Mouse (Mus musculus) limb, embryonic 13.5 days (tissue): ENCODE measurements around the gene Brs3. TPM values are rescaled to one million over a fixed set of nuclear protein-coding genes. Genes with fewer than 3 reads are reported as not detected.

Source experiments
- ATAC-seq: fragments of 200-750 bp; cut with Nextera tagmentation; 2 replicates; pipeline ENCODE4 v1.8.0; 2017; ENCODE audit warnings: low read depth, moderate number of reproducible peaks, moderate TSS enrichment; ENCODE audit not compliant: low FRiP score
- H3K27ac ChIP-seq: fragments of 300-500 bp; sonication (generic); 2 replicates; pipeline ENCODE4 v1.5.1; 2015; ENCODE audit warnings: inconsistent platforms, mild to moderate bottlenecking, moderate library complexity
- H3K27me3 ChIP-seq: fragments of 300-500 bp; sonication (generic); 2 replicates; pipeline ENCODE4 v1.6.1; 2015; ENCODE audit warnings: mild to moderate bottlenecking, inconsistent platforms
- H3K36me3 ChIP-seq: fragments of 300-500 bp; sonication (generic); 2 replicates; pipeline ENCODE4 v1.6.1; 2015; ENCODE audit warnings: inconsistent platforms, mild to moderate bottlenecking, moderate library complexity
- H3K4me1 ChIP-seq: fragments of 300-500 bp; sonication (generic); 2 replicates; pipeline ENCODE4 v1.6.1; 2015; ENCODE audit warnings: inconsistent platforms
- H3K4me2 ChIP-seq: fragments of 300-500 bp; sonication (generic); replicated peaks from 2 replicates; pipeline ENCODE4 v1.6.1; 2015; ENCODE audit warnings: inconsistent platforms, mild to moderate bottlenecking, moderate library complexity
- H3K4me3 ChIP-seq: fragments of 300-500 bp; sonication (generic); 2 replicates; pipeline ENCODE4 v1.5.1; 2015; ENCODE audit warnings: moderate library complexity, mild to moderate bottlenecking, inconsistent platforms
- H3K9ac ChIP-seq: fragments of 300-500 bp; sonication (generic); 2 replicates; pipeline ENCODE4 v1.6.1; 2015; ENCODE audit warnings: mild to moderate bottlenecking, inconsistent platforms
- H3K9me3 ChIP-seq: fragments of 300-500 bp; sonication (generic); 2 replicates; pipeline ENCODE4 v1.6.1; 2016; ENCODE audit warnings: inconsistent platforms
- WGBS: fragments of 180-500 bp; shearing (Covaris S2); methylation state at CpG from one replicate; pipeline ENCODE4 v1.1.7; 2015; 5-methylcytosine and 5-hydroxymethylcytosine counted together
- polyA plus RNA-seq: library from polyadenylated mRNA; unstranded; fragments of >200 nt; fragmentation: Nextera tagmentation; extraction: Ambion mirVana; gene quantifications from 2 replicates; pipeline ENCODE4 v1.2.1, GENCODE M21; 2015

Brs3 gene
- polyA plus RNA-seq: not detected in 2 replicates

DNA sequence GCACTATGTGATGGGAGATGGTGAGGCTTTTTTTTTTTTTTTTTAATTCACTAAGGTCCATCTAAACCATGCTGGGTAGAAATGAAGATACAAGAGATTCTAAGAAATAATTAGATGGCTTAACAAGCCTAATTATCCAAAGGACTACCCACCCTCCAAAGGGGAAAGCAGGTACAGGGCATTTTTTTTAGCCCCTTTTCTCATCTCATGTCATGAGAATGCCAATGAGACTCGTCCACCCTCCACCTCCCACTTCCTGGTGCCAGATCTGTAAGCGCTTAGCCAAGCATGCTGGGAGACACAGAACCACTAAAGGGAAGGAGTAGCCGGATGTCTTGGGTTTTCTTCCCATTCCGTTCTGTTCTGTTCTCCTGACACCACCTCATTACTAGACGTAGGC is at the start of gene Brs3:
Gene Brs3, plus strand, starts transcription at position 301 of the 400 bp plus-strand sequence.
- H3K4me2 ChIP-seq: no peak within 1 kb of the TSS
- no peak within 1 kb of the TSS for H3K9ac ChIP-seq
- no peak within 1 kb of the TSS for H3K4me3 ChIP-seq
- ATAC-seq: no peak
- H3K9me3 ChIP-seq: no peaks in the 10 kb centered on the region
- H3K27me3 ChIP-seq: no peaks in the 10 kb centered on the region
- no peaks in the 10 kb centered on the region for H3K4me1 ChIP-seq
- no peak within 1 kb of the TSS for H3K27ac ChIP-seq
- 87% methylated on average over 5 of the region's 5 CpGs for WGBS
- no peaks in the 10 kb centered on the region for H3K36me3 ChIP-seq

GRCm38 (mm10) chrX:57012891-57013290 is 30.0 kb upstream of the Brs3 start:
- no peaks in the 10 kb centered on the region for H3K9me3 ChIP-seq
- H3K9ac ChIP-seq: no peak overlapping the region
- H3K4me3 ChIP-seq: no peak overlapping the region
- H3K27me3 ChIP-seq: no peaks in the 10 kb centered on the region
- WGBS: 83% methylated on average over 2 of the region's 2 CpGs
- H3K27ac ChIP-seq: no peak overlapping the region
- no peak for ATAC-seq
- no peaks in the 10 kb centered on the region for H3K4me1 ChIP-seq
- no peaks in the 10 kb centered on the region for H3K36me3 ChIP-seq
- H3K4me2 ChIP-seq: no peak overlapping the region

DNA sequence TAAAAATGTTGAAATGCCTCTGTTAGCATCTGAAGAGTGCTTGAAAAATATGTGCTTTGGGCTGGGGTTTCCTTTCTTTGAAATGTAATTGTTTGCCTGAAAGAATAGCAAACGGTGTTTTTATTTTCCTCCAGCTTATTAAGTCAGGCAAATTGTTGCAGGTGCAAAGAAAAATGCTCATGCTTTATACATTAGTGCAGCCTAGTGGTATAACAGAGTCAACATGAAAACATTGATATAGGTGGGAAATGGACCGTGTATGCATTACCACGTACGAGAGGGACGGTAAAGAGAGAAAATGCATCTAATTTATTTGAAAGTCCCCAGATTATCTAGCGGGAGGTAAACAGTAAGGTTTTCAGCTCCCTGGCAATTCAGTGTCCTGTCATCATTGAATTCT is 995 bp downstream of the Brs3 start:
- Histone ChIP-seq H3K4me2 (no peak overlapping the region), H3K9me3 (no peaks in the 10 kb centered on the region), H3K36me3 (no peaks in the 10 kb centered on the region), H3K9ac (no peak overlapping the region), H3K27ac (no peak overlapping the region), H3K4me3 (no peak overlapping the region), H3K27me3 (no peaks in the 10 kb centered on the region), H3K4me1 (no peaks in the 10 kb centered on the region)
- no peak for ATAC-seq
- WGBS: 83% methylated on average over 6 of the region's 6 CpGs

- Histone ChIP-seq H3K9ac (peak overlapping the region; percentile 73; the same call in 1 of the 2 replicates), H3K27me3 (no peaks in the 10 kb centered on the region), H3K4me1 (no peaks in the 10 kb centered on the region), H3K4me3 (peak overlapping the region; percentile 53), H3K27ac (peak overlapping the region; percentile 93), H3K36me3 (peaks cover 13% of the 10 kb centered on the region), H3K9me3 (no peaks in the 10 kb centered on the region), H3K4me2 (peak overlapping the region; percentile 53)
- ATAC-seq: peak; percentile 49; the same call in 1 of the 2 replicates
- 21% methylated on average over 4 of the region's 4 CpGs for WGBS
Measured at GRCm38 (mm10) chrX:57052848-57053173, 9.9 kb downstream of the Brs3 start.

DNA sequence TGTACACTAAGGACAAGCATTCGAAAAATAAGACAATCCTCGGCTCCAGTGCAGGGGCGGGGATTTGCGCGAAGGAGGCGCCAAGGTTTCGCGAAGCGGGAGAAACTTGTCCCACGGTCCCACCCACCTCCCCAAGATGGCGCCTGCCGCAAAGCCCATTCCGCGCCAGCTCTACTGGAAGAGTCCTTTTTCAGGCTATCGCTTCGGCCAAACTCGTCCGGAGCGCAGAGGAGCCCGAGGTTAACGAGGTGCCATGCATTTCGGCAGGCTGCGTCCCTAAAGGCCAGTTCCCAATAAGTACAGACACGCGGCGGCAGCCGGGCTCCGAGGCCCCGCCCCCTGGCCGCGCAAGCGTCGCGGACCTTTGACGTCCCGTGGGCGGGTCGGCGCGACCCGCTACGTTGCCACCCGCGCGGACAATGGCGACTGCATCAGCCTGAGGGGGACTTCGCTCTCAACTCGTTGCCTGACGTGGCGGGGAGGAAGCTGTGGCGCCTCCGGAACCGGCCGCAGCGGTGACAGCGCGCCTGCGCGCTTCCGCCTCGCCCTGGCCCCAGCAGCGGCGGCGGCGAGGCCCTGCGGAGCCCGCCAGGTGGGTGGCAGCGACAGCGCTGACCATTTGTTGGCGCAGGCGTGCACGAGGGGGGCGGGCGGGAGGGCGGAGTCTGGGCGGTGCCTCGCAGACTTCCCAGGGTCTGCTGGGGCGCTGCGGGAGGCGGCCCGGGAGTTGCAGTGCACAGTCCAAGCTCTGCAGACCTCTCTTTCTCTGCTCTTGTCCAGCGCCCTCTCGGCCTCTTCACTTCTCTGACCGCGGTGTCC is 10.5 kb downstream of the Brs3 start, which contains the start of gene Htatsf1:
Gene Htatsf1, plus strand, starts transcription at position 410 of the 819 bp plus-strand sequence.
- Histone ChIP-seq H3K4me3 (peak within 1 kb of the TSS; percentile 53), H3K4me1 (no peaks in the 10 kb centered on the region), H3K9me3 (no peaks in the 10 kb centered on the region), H3K36me3 (peaks cover 13% of the 10 kb centered on the region), H3K9ac (peak within 1 kb of the TSS; percentile 73), H3K27me3 (no peaks in the 10 kb centered on the region), H3K4me2 (peak within 1 kb of the TSS; percentile 64), H3K27ac (peak within 1 kb of the TSS; percentile 93)
- WGBS: 22% methylated on average over 59 of the region's 85 CpGs
- ATAC-seq: peak; percentile 97

DNA sequence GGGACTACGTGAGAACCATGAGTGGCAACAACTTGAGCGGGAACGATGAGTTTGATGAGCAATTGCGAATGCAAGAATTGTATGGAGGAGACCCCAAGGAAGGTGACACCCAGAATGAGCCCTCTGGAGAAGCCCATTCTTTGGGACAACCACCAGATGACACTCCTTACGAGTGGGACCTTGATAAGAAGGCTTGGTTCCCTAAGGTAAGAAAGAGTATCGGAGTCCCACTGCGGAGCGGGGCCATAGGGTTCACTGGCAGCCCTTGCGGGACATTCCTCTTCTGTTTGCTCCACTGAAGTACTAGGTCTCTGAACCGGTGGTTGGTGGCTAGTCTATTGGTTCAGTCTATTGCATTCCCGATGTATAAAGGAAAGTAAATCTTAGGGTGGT is 11.1 kb downstream of the Brs3 start:
- H3K9me3 ChIP-seq: no peaks in the 10 kb centered on the region
- WGBS: 28% methylated on average over 11 of the region's 11 CpGs
- peak overlapping the region; percentile 53 for H3K4me3 ChIP-seq
- H3K4me1 ChIP-seq: no peaks in the 10 kb centered on the region
- no peak overlapping the region; the same call in 1 of the 2 replicates for H3K27ac ChIP-seq
- H3K9ac ChIP-seq: peak overlapping the region; percentile 73
- H3K4me2 ChIP-seq: peak overlapping the region; percentile 64
- H3K27me3 ChIP-seq: no peaks in the 10 kb centered on the region
- peaks cover 18% of the 10 kb centered on the region for H3K36me3 ChIP-seq
- ATAC-seq: no peak; the same call in 1 of the 2 replicates

- no peak overlapping the region for H3K4me2 ChIP-seq
- H3K4me3 ChIP-seq: no peak overlapping the region
- no peak overlapping the region for H3K9ac ChIP-seq
- 79% methylated on average over 5 of the region's 5 CpGs for WGBS
- no peak for ATAC-seq
- H3K9me3 ChIP-seq: no peaks in the 10 kb centered on the region
- no peak overlapping the region for H3K27ac ChIP-seq
- no peaks in the 10 kb centered on the region for H3K36me3 ChIP-seq
- no peaks in the 10 kb centered on the region for H3K27me3 ChIP-seq
- H3K4me1 ChIP-seq: no peaks in the 10 kb centered on the region
Measured at GRCm38 (mm10) chrX:57081496-57081895, 38.6 kb downstream of the Brs3 start.

DNA sequence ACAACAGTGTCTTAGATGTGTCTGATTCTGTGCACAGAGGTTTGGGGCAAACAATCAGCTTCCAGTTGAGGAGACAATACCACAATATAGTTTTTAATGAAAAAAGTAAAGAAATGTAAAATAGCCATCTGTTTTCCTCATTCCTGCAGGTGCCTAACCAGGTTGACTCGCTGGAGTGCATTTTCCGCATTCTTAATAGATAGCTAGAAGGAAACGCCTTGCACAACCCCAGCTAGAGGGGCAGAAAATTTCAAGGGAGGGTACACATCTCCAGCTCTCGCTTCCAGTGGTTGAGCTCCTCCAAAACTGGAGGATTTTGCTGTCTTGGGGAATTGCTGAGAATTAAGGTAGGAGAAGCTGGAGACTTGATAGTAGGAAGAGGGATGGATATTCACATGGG is 44.9 kb downstream of the Brs3 start, which contains the start of gene Vgll1:
Gene Vgll1, plus strand, starts transcription at position 301 of the 400 bp plus-strand sequence.
- Histone ChIP-seq H3K4me1 (no peaks in the 10 kb centered on the region), H3K9me3 (no peaks in the 10 kb centered on the region)
- WGBS: 81% methylated on average over 4 of the region's 4 CpGs

More for the DNA sequence above, 44.9 kb downstream of the Brs3 start, which contains the start of gene Vgll1:
- H3K27me3 ChIP-seq: no peaks in the 10 kb centered on the region
- H3K27ac ChIP-seq: no peak within 1 kb of the TSS
- no peak within 1 kb of the TSS for H3K4me3 ChIP-seq
- no peak within 1 kb of the TSS for H3K9ac ChIP-seq
- H3K36me3 ChIP-seq: no peaks in the 10 kb centered on the region
- ATAC-seq: no peak
- no peak within 1 kb of the TSS for H3K4me2 ChIP-seq

Other genes starting within 250 kb of the Brs3 start
- gene Map7d3, start 220.7 kb upstream of the Brs3 start, polyA plus RNA-seq: 3.7 and 4.3 TPM in 2 replicates
- not detected in 2 replicates for gene Adgrg4, start 172.9 kb upstream of the Brs3 start, polyA plus RNA-seq
- gene Htatsf1, start 10.5 kb downstream of the Brs3 start, polyA plus RNA-seq: 89.8 and 91.4 TPM in 2 replicates
- 0.69 and 0.70 TPM in 2 replicates for gene Vgll1, start 45.0 kb downstream of the Brs3 start, polyA plus RNA-seq
- not detected in 2 replicates for gene Cd40lg, start 169.1 kb downstream of the Brs3 start, polyA plus RNA-seq